Mouse (Mus musculus) heart, postnatal 0 days (tissue): Measurements from ENCODE around the gene Far2. TPM values are rescaled to one million over a fixed set of nuclear protein-coding genes. Genes with fewer than 3 reads are reported as not detected.

Experiments used
- ATAC-seq: fragments of 200-750 bp; cut with Nextera tagmentation; 2 replicates; pipeline ENCODE4 v1.8.0; 2017; ENCODE audit warnings: low read depth, moderate number of reproducible peaks, moderate library complexity; ENCODE audit not compliant: insufficient read depth
- DNase-seq: peaks from one replicate; pipeline ENCODE4 v3.0.0-alpha.2; 2016; ENCODE audit warnings: low spot score
- H3K27ac ChIP-seq: fragments of 300-500 bp; sonication (generic); 2 replicates; pipeline ENCODE4 v1.5.1; 2014; ENCODE audit warnings: low read depth, mild to moderate bottlenecking
- H3K27me3 ChIP-seq: fragments of 300-500 bp; sonication (generic); 2 replicates; pipeline ENCODE4 v1.6.1; 2014; ENCODE audit warnings: low read length, mixed read lengths; ENCODE audit not compliant: control insufficient read depth, insufficient read depth
- H3K36me3 ChIP-seq: fragments of 300-500 bp; sonication (generic); replicated peaks from 2 replicates; pipeline ENCODE4 v1.6.1; 2014; ENCODE audit warnings: low read length, mixed read lengths; ENCODE audit not compliant: control insufficient read depth, insufficient read depth
- H3K4me1 ChIP-seq: fragments of 300-500 bp; sonication (generic); 2 replicates; pipeline ENCODE4 v1.6.1; 2014; ENCODE audit warnings: antibody characterized with exemption; ENCODE audit not compliant: control insufficient read depth, insufficient read depth
- H3K4me2 ChIP-seq: fragments of 300-500 bp; sonication (generic); 2 replicates; pipeline ENCODE4 v1.6.1; 2014; ENCODE audit warnings: low read depth, mild to moderate bottlenecking, low read length, moderate library complexity
- H3K4me3 ChIP-seq: fragments of 300-500 bp; sonication (generic); 2 replicates; pipeline ENCODE4 v1.5.1; 2014; ENCODE audit warnings: low read depth, low read length
- H3K9ac ChIP-seq: fragments of 300-500 bp; sonication (generic); replicated peaks from 2 replicates; pipeline ENCODE4 v1.6.1; 2014; ENCODE audit warnings: low read depth, low read length, mixed read lengths
- H3K9me3 ChIP-seq: fragments of 300-500 bp; sonication (generic); replicated peaks from 2 replicates; pipeline ENCODE4 v1.6.1; 2016; ENCODE audit warnings: low read length; ENCODE audit not compliant: control insufficient read depth
- CTCF ChIP-seq: IDR thresholded peaks from 2 replicates; pipeline ENCODE4 v1.5.1; 2016; ENCODE audit warnings: antibody characterized with exemption, control low read depth, low read depth
- EP300 ChIP-seq: IDR thresholded peaks from 2 replicates; pipeline ENCODE4 v1.6.1; 2016; ENCODE audit warnings: antibody characterized with exemption, low read depth
- WGBS: fragments of 180-500 bp; shearing (Covaris S2); extraction: QIAGEN DNeasy Blood & Tissue Kit; methylation state at CpG from one replicate; pipeline ENCODE4 v1.1.7; 2014; 5-methylcytosine and 5-hydroxymethylcytosine counted together
- polyA plus RNA-seq: library from polyadenylated mRNA; unstranded; fragments of >200 nt; fragmentation: Nextera tagmentation; extraction: Ambion mirVana; gene quantifications from 2 replicates; pipeline ENCODE4 v1.2.1, GENCODE M21; 2015
- total RNA-seq: library from RNA; depleted of rRNA; stranded (reverse); fragments of >200 nt; gene quantifications from 2 replicates; pipeline ENCODE4 v1.2.3, GENCODE M21; 2014; ENCODE audit warnings: low replicate concordance

Far2 gene
- total and polyA plus RNA-seq, 2 experiments from 2014 or later, result 0.64 TPM; not detected in 1

DNA sequence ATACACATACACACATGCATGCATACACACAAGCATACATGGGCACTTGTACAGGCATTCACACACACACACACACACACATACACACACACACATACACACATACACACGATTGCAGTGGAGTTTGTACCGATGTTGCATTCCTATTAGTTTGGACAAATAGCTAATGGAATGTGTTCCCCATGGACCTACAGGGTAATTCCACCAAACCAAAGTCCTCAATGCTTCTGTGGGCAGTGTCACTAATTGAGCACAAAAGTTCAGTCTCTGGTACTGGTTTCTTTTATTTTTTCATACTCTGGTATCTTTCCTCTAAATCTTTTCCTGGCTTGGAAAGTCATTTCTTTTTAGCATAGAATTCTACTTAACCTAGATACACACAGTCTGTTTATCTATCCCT, 36.8 kb downstream of the Far2 start:
- TF ChIP-seq CTCF (no peak), EP300 (no peak)
- DNase-seq (no peak), ATAC-seq (no peak)
- Histone ChIP-seq H3K4me3 (no peak overlapping the region), H3K36me3 (no peaks in the 10 kb centered on the region), H3K27me3 (no peaks in the 10 kb centered on the region), H3K9me3 (no peaks in the 10 kb centered on the region), H3K27ac (no peak overlapping the region), H3K4me2 (no peak overlapping the region), H3K9ac (no peak overlapping the region), H3K4me1 (no peaks in the 10 kb centered on the region)
- 84% methylated on average over 2 of the region's 2 CpGs for WGBS

DNA sequence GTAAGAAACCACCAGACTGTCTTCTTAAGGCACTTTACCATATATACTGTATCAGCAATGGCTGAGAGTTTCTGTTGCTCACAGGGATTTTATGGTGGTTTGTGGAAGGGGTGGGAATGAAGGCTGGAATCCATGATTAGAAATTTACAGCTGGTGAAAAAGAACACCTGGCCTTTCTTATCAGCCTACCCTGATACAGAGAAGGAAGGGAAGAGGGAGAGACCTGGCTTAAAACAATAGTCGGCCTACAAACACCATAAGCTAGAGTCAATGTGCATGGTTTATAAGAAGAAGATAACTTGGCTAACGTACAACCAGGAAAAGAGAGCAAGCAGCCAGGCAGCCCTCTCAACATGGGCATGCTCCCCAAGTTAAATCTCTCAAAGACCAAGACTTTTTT, 37.3 kb downstream of the Far2 start:
- Histone ChIP-seq H3K9ac (no peak overlapping the region), H3K27ac (no peak overlapping the region), H3K4me3 (no peak overlapping the region), H3K4me2 (no peak overlapping the region), H3K4me1 (no peaks in the 10 kb centered on the region), H3K36me3 (no peaks in the 10 kb centered on the region), H3K27me3 (no peaks in the 10 kb centered on the region), H3K9me3 (no peaks in the 10 kb centered on the region)
- no peak for TF ChIP-seq EP300
- TF ChIP-seq CTCF, result no peak
- ATAC-seq, result no peak
- 44% methylated on average over 2 of the region's 2 CpGs for WGBS
- no peak for DNase-seq

DNA sequence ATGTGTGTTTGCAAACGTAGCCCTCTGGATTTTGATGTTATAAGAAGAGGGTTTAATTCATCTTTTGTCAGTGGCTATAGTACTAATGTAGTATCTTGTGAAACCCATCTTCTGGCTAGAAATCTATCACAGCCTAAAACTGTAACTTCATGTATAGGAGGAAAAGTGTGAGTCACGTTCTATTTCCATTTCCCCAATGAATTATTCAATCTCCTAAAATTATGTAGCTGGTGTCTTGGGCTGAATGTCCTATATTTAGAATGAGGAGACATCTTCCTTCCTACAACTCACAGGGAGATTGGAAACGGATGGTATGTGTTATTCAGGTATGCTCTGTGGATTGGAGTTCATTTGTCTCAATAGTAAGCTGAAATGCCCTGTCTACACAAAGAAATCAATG, 50.0 kb downstream of the Far2 start:
- Histone ChIP-seq H3K9me3 (0 out of 2 replicates have a peak, but pooled peaks cover 5% of the 10 kb centered on the region), H3K36me3 (no peaks in the 10 kb centered on the region), H3K4me3 (no peak overlapping the region), H3K4me2 (no peak overlapping the region), H3K27ac (no peak overlapping the region), H3K4me1 (no peaks in the 10 kb centered on the region), H3K9ac (no peak overlapping the region), H3K27me3 (no peaks in the 10 kb centered on the region)
- 50% methylated on average over 3 of the region's 3 CpGs for WGBS
- ATAC-seq (no peak), DNase-seq (no peak)
- no peak for TF ChIP-seq EP300
- TF ChIP-seq CTCF, result no peak

GRCm38 (mm10) chr6:148101977-148102376, 54.9 kb downstream of the Far2 start:
- no peak overlapping the region for H3K4me3 ChIP-seq
- H3K4me2 ChIP-seq, result no peak overlapping the region
- TF ChIP-seq EP300 (no peak), CTCF (no peak)
- 78% methylated on average over 3 of the region's 3 CpGs for WGBS
- H3K9me3 ChIP-seq, result 0 out of 2 replicates have a peak, but pooled peaks cover 5% of the 10 kb centered on the region
- H3K27ac ChIP-seq, result no peak overlapping the region
- no peak overlapping the region for H3K9ac ChIP-seq
- no peaks in the 10 kb centered on the region for H3K4me1 ChIP-seq
- H3K27me3 ChIP-seq, result no peaks in the 10 kb centered on the region
- ATAC-seq (no peak), DNase-seq (no peak)
- no peaks in the 10 kb centered on the region for H3K36me3 ChIP-seq

DNA sequence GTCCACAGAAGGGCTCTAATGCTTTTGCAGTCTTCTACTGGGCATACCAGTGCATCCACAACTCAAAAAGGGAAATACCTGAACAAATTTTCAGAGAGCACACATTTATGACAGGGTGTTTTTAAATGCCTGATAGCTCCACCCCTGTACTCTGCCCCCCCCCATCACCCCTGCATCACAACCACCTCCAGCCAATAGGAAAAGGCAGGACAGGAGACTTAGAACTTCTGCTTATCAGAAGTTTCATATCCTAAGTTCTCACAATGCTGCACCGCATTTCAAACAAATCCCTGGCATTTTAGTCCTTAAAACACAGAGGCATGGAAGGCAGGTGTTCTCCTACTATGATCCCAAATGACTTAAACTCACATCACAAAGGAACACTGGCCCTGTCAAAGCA, 55.4 kb downstream of the Far2 start:
- no peak overlapping the region for H3K4me2 ChIP-seq
- TF ChIP-seq EP300, result no peak
- TF ChIP-seq CTCF, result no peak
- H3K9ac ChIP-seq, result no peak overlapping the region
- no peak overlapping the region for H3K27ac ChIP-seq
- H3K9me3 ChIP-seq, result 0 out of 2 replicates have a peak, but pooled peaks cover 5% of the 10 kb centered on the region
- WGBS, result 77% methylated on average over 1 of the region's 1 CpGs
- H3K4me1 ChIP-seq, result no peaks in the 10 kb centered on the region
- no peaks in the 10 kb centered on the region for H3K36me3 ChIP-seq
- ATAC-seq (no peak), DNase-seq (no peak)
- no peaks in the 10 kb centered on the region for H3K27me3 ChIP-seq
- H3K4me3 ChIP-seq, result no peak overlapping the region

DNA sequence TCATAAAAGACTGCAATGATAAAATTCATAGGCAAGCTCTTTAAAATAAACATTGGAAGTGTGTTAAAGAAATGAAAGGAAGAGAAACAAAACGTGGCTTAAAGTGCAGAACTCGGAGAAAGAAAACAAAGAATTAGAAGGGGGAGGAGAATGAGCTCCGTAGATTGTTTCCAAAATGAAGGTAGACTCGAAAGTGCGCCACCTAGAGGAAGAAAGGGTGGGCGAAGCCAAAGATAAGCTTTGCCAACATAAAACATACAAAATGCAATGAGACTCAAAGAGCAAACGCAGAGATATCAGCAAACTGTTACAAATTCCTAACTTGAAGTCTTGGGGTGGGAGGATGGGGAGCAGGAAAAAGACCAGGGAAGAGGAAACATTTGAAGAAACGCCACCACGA, 57.2 kb downstream of the Far2 start:
- no peak for DNase-seq
- 32% methylated on average over 9 of the region's 9 CpGs for WGBS
- H3K36me3 ChIP-seq, result no peaks in the 10 kb centered on the region
- no peak for TF ChIP-seq EP300
- TF ChIP-seq CTCF, result peak; percentile 30; the same call in 1 of the 2 replicates
- no peaks in the 10 kb centered on the region for H3K4me1 ChIP-seq
- no peak overlapping the region for H3K9ac ChIP-seq
- H3K9me3 ChIP-seq, result no peaks in the 10 kb centered on the region
- H3K4me3 ChIP-seq, result no peak overlapping the region
- no peaks in the 10 kb centered on the region for H3K27me3 ChIP-seq
- no peak overlapping the region for H3K27ac ChIP-seq
- no peak for ATAC-seq
- no peak overlapping the region for H3K4me2 ChIP-seq
